Mouse (Mus musculus) large intestine, adult 2 months (tissue): Measurements from ENCODE around the gene Anxa9. TPM values are rescaled to one million over a fixed set of nuclear protein-coding genes. Genes with fewer than 3 reads are reported as not detected.
"Not testable (repeated sequence)": the region's sequence is repeated elsewhere in the genome, so short reads cannot be mapped to it uniquely, and the experiment has no call there.

Experiments used
- DNase-seq: peaks from one replicate; pipeline ENCODE4 v3.0.0-alpha.2; 2012; ENCODE audit warnings: low read depth, low spot score
- WGBS: fragments of 180-500 bp; shearing (Covaris S2); methylation state at CpG from one replicate; pipeline ENCODE4 v1.1.7; 2018; 5-methylcytosine and 5-hydroxymethylcytosine counted together
- polyA plus RNA-seq: library from polyadenylated mRNA; depleted of rRNA; stranded (reverse); fragments of >200 nt; gene quantifications from 2 replicates; pipeline ENCODE4 v1.2.3, GENCODE M21; 2012; rRNA removed

Gene Anxa9
- 0.84 and 1.1 TPM in 2 replicates for polyA plus RNA-seq

- 59% methylated on average over 7 of the region's 7 CpGs for WGBS
- DNase-seq: no peak
Measured at GRCm38 (mm10) chr3:95307100-95307499, at the start of gene Anxa9. Gene Anxa9, minus strand, starts transcription at chr3:95307176.

- DNase-seq: not testable (repeated sequence)
- 23% methylated on average over 12 of the region's 19 CpGs for WGBS
Measured at GRCm38 (mm10) chr3:95355911-95356544, 49.1 kb upstream of the Anxa9 start.

DNA sequence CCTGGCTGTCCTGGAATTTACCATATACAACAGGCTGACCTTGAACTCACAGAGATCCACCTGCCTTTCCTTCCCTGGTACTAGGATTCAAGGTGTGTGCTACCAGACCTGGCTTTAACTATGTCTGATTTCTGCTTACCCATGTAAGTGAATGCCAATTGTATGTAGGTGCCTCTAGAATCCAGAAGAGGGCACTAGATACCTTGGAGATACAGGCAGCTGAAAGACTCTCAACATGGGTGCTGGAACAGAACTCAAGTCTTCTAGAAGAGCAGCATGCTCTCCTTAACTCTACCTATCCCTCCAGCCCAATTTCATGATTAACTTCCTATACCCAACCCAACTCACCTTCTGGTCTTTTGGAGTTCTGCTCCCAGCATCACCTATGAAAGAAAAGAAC is 42.5 kb upstream of the Anxa9 start:
- DNase-seq: peak; percentile 14

DNA sequence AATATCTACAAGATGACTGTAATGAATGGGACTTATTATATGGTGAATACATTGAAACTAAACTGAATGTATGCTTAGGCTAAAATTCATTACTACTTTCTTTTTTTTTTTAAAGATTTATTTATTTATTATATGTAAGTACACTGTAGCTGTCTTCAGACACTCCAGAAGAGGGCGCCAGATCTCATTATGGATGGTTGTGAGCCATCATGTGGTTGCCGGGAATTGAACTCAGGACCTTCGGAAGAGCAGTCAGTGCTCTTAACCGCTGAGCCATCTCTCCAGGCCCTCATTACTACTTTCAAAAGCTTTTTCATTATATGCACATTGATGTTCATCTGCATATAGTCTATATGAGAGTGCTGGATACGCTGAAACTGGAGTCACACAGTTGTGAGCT is 41.4 kb upstream of the Anxa9 start:
- not testable (repeated sequence) for DNase-seq
- WGBS: 93% methylated on average over 5 of the region's 5 CpGs

GRCm38 (mm10) chr3:95346454-95346853 is 39.5 kb upstream of the Anxa9 start:
- no peak for DNase-seq
- WGBS: 89% methylated on average over 7 of the region's 7 CpGs

DNA sequence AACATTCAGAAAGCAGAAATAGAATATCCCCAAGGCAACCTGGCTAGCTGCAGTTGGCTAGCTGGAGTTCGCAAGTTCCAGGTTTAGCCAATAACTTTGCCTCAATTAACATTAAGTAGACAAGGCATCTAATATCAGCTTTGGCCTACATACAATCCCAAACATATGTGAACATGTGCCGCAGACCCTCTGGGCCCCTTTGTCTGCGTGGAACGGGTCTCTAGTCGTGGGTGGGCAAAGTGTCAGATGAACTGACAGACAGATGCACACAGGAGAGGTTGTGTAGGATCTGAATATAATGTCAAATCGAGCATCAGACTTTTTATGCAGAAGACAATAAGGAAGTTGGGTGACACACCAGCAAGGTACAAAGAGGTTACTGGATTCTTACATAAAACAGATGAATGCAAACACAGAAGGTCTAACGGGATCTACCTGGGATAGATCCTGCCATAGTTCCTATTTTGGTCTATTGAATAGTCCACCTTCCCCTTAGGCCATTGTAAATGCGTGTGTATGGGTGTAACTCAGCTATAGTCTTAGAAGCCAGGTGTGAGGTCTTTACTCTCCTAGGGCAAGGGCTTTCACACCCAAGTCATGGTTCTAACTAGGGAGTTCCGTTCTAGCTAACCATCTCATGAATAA is 36.5 kb upstream of the Anxa9 start:
- WGBS: 84% methylated on average over 9 of the region's 9 CpGs
- DNase-seq: not testable (repeated sequence)

GRCm38 (mm10) chr3:95338251-95338650 is 31.3 kb upstream of the Anxa9 start:
- 95% methylated on average over 4 of the region's 4 CpGs for WGBS
- DNase-seq: no peak

DNA sequence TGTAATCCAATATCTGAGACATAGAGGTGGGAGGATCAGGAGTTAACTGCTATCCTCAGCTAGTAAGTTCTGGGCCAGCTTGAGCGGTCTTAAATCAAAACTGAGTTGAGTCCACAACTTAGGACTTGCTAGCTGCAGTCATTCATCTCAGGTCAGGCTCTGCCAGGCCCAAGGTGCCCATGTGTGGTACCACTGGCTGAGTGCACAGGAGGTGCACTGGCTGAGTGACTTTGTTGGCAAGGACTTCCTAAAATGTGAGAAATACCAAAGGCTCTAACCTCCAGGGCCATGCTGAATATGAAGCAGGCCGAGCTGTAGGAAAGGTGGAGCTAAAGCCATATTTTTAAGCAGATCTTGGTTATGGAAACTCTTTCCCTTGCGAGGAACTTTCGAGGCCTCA is 30.4 kb upstream of the Anxa9 start:
- DNase-seq: no peak
- WGBS: 96% methylated on average over 4 of the region's 4 CpGs

GRCm38 (mm10) chr3:95331528-95331927 is 24.6 kb upstream of the Anxa9 start:
- no peak for DNase-seq
- 18% methylated on average over 1 of the region's 1 CpGs for WGBS

GRCm38 (mm10) chr3:95328803-95329404 is 21.9 kb upstream of the Anxa9 start:
- no peak for DNase-seq
- 59% methylated on average over 1 of the region's 1 CpGs for WGBS

DNA sequence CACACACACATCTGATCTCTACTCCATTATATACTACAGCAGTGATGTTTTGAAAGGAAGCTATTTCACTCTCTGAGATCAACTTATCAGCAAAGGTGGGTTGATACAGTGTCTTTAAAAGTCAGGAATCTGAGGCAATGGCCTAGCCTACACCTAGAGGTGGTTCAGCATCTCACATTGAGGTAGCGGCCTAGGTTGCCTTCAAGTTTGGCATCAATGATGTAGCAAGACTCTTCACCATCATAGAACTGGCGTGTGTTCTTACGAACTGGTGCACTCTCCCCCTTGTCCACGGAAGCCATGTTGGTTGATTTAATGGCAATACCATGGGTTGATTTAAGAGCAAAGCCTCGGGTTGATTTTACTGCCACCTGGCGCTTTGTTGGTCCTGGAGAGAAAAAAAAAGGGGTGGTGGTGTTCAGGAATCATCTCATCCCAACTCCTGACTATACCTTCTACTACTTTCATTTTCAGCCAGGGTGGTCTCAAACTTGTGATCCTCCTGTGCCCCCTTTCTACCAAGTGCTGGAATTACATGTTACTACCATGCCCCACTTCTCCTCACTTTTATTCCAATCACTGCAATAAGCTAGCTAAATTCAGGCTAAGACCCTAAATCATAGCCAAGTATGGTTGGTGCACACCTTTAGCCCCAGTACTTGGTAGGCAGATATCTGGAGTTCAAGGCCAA is 17.6 kb upstream of the Anxa9 start:
- no peak for DNase-seq
- WGBS: 86% methylated on average over 6 of the region's 6 CpGs

DNA sequence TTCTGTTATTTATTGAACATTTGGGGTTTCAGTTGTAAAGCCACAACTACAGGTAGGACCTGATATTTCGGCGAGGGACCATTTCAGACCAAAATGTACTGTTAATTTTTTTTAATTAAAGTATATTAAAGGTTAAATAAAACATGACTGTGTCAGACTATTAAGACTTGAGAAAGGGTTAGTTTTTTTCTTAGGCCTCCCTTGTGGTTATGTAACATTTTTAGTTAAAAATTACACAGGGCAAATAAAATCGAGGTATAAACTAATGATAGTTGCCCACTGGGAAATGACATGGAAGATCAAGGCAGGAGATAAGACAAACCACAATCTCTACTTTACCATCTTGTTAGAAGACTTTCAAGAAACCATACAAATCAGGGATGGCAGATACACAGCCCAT is 16.5 kb upstream of the Anxa9 start:
- 66% methylated on average over 3 of the region's 3 CpGs for WGBS
- no peak for DNase-seq

GRCm38 (mm10) chr3:95319701-95320625 is 13.0 kb upstream of the Anxa9 start:
- 76% methylated on average over 12 of the region's 12 CpGs for WGBS

DNA sequence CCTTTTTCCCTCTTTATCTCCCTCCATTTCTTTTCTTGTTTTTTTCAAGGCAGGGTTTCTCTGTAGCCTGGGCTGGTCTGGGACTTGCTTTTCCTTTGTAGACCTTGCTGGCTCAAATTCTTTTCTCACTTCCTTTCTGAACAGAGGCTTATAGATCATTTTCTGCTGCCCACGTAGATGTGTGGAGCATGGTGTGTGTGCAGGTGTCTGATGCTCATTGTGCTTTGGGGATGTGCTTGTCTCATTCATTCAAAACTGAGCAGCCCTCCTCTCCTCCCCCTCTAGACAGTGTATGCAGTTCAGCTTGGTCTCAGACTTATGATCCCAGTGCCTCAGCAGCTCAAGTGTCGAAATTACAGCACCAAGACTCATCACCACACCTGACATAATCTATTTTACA is 12.1 kb upstream of the Anxa9 start:
- DNase-seq: no peak
- 39% methylated on average over 2 of the region's 2 CpGs for WGBS

More at GRCm38 (mm10) chr3:95319701-95320625, 13.0 kb upstream of the Anxa9 start:
- DNase-seq: no peak

- DNase-seq: no peak
- WGBS: 22% methylated on average over 6 of the region's 6 CpGs
Measured at GRCm38 (mm10) chr3:95318548-95318947, 11.6 kb upstream of the Anxa9 start.

DNA sequence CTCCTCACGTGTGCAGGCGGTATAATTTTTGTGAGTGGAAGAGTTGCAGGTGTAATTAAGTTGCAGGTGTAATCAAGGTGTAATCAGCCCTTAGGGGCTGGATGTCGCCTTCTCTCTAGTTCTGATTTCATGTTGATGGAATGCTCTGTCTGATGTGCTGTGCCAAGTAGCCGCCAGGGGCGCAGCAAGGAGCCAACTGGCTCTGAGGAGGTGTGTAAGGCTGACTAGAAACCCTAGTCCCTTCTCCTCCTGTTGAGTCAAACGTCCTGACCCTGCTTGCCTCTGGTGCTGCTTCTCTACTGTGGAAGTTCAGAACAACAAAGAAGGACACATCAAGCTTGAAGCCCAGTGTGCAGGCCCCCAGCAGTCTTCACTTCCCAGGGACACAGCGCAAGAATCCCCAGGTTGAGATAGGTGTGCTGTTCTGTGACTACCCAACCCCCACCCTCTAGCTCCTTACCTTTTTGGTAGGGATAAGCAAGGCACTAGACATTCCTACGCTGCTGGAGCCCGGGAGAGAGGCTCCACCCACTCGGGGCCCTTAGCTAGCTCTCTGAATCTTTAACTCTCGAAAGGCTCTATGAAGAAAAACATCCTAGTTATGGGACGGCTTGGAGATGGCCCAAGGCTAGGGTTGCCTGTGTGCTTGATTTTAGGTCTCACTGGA is 10.6 kb upstream of the Anxa9 start:
- WGBS: 21% methylated on average over 12 of the region's 12 CpGs
- no peak for DNase-seq

GRCm38 (mm10) chr3:95315844-95316550 is 9.0 kb upstream of the Anxa9 start:
- DNase-seq: no peak
- WGBS: 19% methylated on average over 9 of the region's 9 CpGs

- under 1% methylated on average over 71 of the region's 71 CpGs for WGBS
- DNase-seq: peak; percentile 69
Measured at GRCm38 (mm10) chr3:95315094-95315843, 8.3 kb upstream of the Anxa9 start.
